Mouse (Mus musculus) liver, postnatal 0 days (tissue): ENCODE results near the gene Uroc1.

Source experiments
- CTCF ChIP-seq: sonication (generic); IDR thresholded peaks from 2 replicates; pipeline ENCODE4 v1.5.1; 2016; ENCODE audit warnings: antibody characterized with exemption, low read depth
- EP300 ChIP-seq: IDR thresholded peaks from 2 replicates; pipeline ENCODE4 v1.6.1; 2016; ENCODE audit warnings: antibody characterized with exemption, low read depth, mild to moderate bottlenecking

DNA sequence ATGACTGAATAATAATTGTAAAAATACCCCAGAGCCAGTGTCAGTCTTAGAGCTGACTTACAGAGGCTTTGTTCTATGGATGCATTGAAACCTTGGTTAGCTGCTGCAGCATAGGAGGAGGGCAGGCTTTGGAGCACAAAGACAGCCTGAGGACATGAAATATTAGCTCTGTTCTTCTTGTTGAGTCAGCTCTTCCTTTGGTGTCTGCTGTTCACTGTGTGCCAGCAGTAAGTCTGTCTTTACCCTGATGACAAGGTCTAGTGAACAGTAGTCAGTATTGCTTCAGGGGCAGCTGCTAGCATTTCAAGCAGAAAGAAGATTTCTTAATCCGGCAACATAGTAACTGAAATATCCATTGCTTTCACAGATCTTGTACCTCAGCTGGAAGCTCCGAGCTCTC lies 48.4 kb downstream of the Uroc1 start:
- TF ChIP-seq CTCF, result no peak
- TF ChIP-seq EP300, result no peak
